Mouse (Mus musculus) retina, embryonic 14.5 days (tissue): ENCODE measurements at regions not wholly inside any gene's neighbourhood (a gene's known extent, or its start where the extent isn't known, plus 50 kb on each side); places are given as distances from the start of the nearest gene placed in this dataset.
"Not testable (repeated sequence)": the region's sequence is repeated elsewhere in the genome, so short reads cannot be mapped to it uniquely, and the experiment has no call there.

Experiments used
- DNase-seq: peaks from one replicate; pipeline ENCODE4 v3.0.0-alpha.2; 2015; ENCODE audit warnings: low spot score

- DNase-seq: peak; percentile 1
These were observed 739.1 kb upstream of the Ywhaq start for GRCm38 (mm10) chr12:22156467-22157037.

GRCm38 (mm10) chr12:22155341-22155740 is 737.9 kb upstream of the Ywhaq start:
- DNase-seq: not testable (repeated sequence)
